Mouse (Mus musculus) C2C12 (cell line): ENCODE measurements at regions not wholly inside any gene's neighbourhood (a gene's known extent, or its start where the extent isn't known, plus 50 kb on each side); places are given as distances from the start of the nearest gene placed in this dataset.

Experiments
- CTCF ChIP-seq: IDR thresholded peaks from one replicate; pipeline ENCODE4 v1.5.1; 2011; ENCODE audit not compliant: control insufficient read depth, insufficient read depth, insufficient read length
- MYOD1 ChIP-seq: IDR thresholded peaks from one replicate; pipeline ENCODE4 v1.6.1; 2011; ENCODE audit warnings: low read depth; ENCODE audit not compliant: control insufficient read depth, insufficient read length
- USF1 ChIP-seq: IDR thresholded peaks from one replicate; pipeline ENCODE4 v1.6.1; 2011; ENCODE audit warnings: low read depth, mild to moderate bottlenecking, control low read depth, moderate library complexity

DNA sequence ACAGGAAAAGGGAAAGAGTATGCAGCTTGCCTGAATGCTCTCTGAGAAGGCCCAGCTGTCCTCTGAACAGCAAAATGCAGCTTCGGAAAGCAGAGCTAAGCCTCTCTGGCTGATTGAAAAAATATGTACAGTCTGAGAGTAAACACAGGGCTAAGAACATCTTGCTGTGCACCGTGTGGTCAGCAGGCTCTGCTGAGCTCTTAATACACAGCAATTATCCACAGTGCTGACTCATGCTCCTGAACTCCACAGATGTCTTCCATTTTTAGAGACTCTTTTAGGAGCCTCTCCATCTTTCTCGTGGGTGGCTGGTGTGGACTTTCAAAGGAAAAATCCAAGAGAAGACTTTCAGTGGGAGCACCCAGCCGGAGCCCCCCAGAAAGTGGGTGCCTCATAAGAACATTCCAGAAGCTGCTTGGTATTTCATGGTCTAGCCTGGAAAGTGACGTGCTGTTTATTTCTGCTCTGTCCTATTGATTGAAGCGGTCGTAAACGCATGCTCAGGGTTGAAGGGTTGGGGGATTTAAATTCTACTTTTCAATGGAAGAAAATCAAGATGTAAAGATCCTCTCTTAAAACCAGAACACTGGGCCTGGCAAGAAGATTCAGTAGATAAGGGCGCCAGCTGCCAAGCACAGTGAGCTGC lies 209.5 kb downstream of the Mreg start:
- TF ChIP-seq CTCF (no peak), MYOD1 (no peak), USF1 (no peak)
